Mouse (Mus musculus) MEL (cell line): Measurements from ENCODE around the gene Pola1. TPM values are rescaled to one million over a fixed set of nuclear protein-coding genes. Genes with fewer than 3 reads are reported as not detected.

Experiments used
- DNase-seq: peaks from one replicate; pipeline ENCODE4 v3.0.0; 2011; ENCODE audit warnings: low read depth, low spot score
- H3K27ac ChIP-seq: 2 replicates; pipeline ENCODE4 v1.5.1; 2012; ENCODE audit warnings: low read depth, mild to moderate bottlenecking, control low read depth, low read length, moderate library complexity; ENCODE audit not compliant: control insufficient read depth
- H3K27me3 ChIP-seq, 2 experiments: fragments of 150-350 bp in 1 of 2; sonication (generic) in 1 of 2; 2 replicates each; pipeline ENCODE4 v1.6.1; 2012; ENCODE audit warnings: low read length in 2 of 2, mild to moderate bottlenecking in 2 of 2, improper control_type of control experiment in 1 of 2, moderate library complexity in 1 of 2; ENCODE audit not compliant: insufficient read depth in 2 of 2, control insufficient read depth in 1 of 2
- H3K36me3 ChIP-seq, 2 experiments: 2 replicates each; pipeline ENCODE4 v1.6.1; 2012 to 2014; ENCODE audit warnings: low read length in 2 of 2, improper control_type of control experiment in 1 of 2, inconsistent platforms in 1 of 2, mild to moderate bottlenecking in 1 of 2; ENCODE audit not compliant: insufficient read depth in 2 of 2, control insufficient read depth in 1 of 2
- H3K4me1 ChIP-seq, 2 experiments: fragments of 150-350 bp in 1 of 2; sonication (generic) in 1 of 2; 2 replicates each; pipeline ENCODE4 v1.6.1; 2012; ENCODE audit warnings: low read length in 2 of 2, improper control_type of control experiment in 1 of 2, mild to moderate bottlenecking in 1 of 2; ENCODE audit not compliant: insufficient read depth in 2 of 2, control insufficient read depth in 1 of 2
- H3K4me3 ChIP-seq, 2 experiments: fragments of 150-350 bp in 1 of 2; sonication (generic) in 1 of 2; 2 replicates each; pipeline ENCODE4 v1.5.1; 2012; ENCODE audit warnings: low read depth in 2 of 2, low read length in 2 of 2, mild to moderate bottlenecking in 2 of 2, moderate library complexity in 2 of 2, control low read depth in 1 of 2, improper control_type of control experiment in 1 of 2; ENCODE audit not compliant: control insufficient read depth in 1 of 2, insufficient read depth in 1 of 2
- H3K79me2 ChIP-seq: 2 replicates; pipeline ENCODE4 v1.6.1; 2012; ENCODE audit warnings: mild to moderate bottlenecking, low read length, moderate library complexity; ENCODE audit not compliant: control insufficient read depth, poor library complexity, insufficient read depth
- H3K9ac ChIP-seq: 2 replicates; pipeline ENCODE4 v1.6.1; 2012; ENCODE audit warnings: low read depth, mild to moderate bottlenecking, control low read depth, low read length, moderate library complexity; ENCODE audit not compliant: control insufficient read depth, poor library complexity, severe bottlenecking
- H3K9me3 ChIP-seq: fragments of 150-350 bp; sonication (generic); replicated peaks from 2 replicates; pipeline ENCODE4 v1.6.1; 2012; ENCODE audit warnings: mild to moderate bottlenecking, low read length, improper control_type of control experiment, moderate library complexity; ENCODE audit not compliant: insufficient read depth
- BHLHE40 ChIP-seq: IDR thresholded peaks from 2 replicates; pipeline ENCODE4 v1.6.1; 2012; ENCODE audit warnings: low read depth, mild to moderate bottlenecking, inconsistent platforms, low read length, improper control_type of control experiment, borderline replicate concordance
- CTCF ChIP-seq, 3 experiments: IDR thresholded peaks in 2 of 3; conservative IDR thresholded peaks in 1 of 3; 2 replicates each; pipeline ENCODE4 v1.5.1; 2011 to 2012; ENCODE audit warnings: low read length in 3 of 3, low read depth in 2 of 3, mild to moderate bottlenecking in 2 of 3, improper control_type of control experiment in 1 of 3, inconsistent platforms in 1 of 3, mixed read lengths in 1 of 3, moderate library complexity in 1 of 3; ENCODE audit not compliant: control insufficient read depth in 1 of 3, insufficient read depth in 1 of 3, poor library complexity in 1 of 3, severe bottlenecking in 1 of 3
- E2F4 ChIP-seq: IDR thresholded peaks from 2 replicates; pipeline ENCODE4 v1.6.1; 2011; ENCODE audit warnings: low read depth, low read length, improper control_type of control experiment, borderline replicate concordance
- EP300 ChIP-seq, 2 experiments: IDR thresholded peaks; 2 replicates each; pipeline ENCODE4 v1.6.1; 2011; ENCODE audit warnings: improper control_type of control experiment in 2 of 2, low read length in 2 of 2, low read depth in 1 of 2, mild to moderate bottlenecking in 1 of 2
- ETS1 ChIP-seq: IDR thresholded peaks from 2 replicates; pipeline ENCODE4 v1.6.1; 2012; ENCODE audit warnings: low read depth, mild to moderate bottlenecking, inconsistent platforms, low read length, improper control_type of control experiment, moderate library complexity
- GABPA ChIP-seq: IDR thresholded peaks from 2 replicates; pipeline ENCODE4 v1.6.1; 2012; ENCODE audit warnings: low read depth, mild to moderate bottlenecking, inconsistent platforms, low read length, improper control_type of control experiment, moderate library complexity
- GATA1 ChIP-seq: IDR thresholded peaks from 2 replicates; pipeline ENCODE4 v1.6.1; 2011; ENCODE audit warnings: low read depth, low read length, improper control_type of control experiment
- MAFK ChIP-seq: IDR thresholded peaks from 2 replicates; pipeline ENCODE4 v1.6.1; 2011; ENCODE audit warnings: low read depth, mild to moderate bottlenecking, low read length, improper control_type of control experiment, borderline replicate concordance
- MEF2A ChIP-seq: IDR thresholded peaks from 2 replicates; pipeline ENCODE4 v1.6.1; 2014; ENCODE audit warnings: low read depth, mild to moderate bottlenecking, inconsistent platforms, low read length, improper control_type of control experiment; ENCODE audit not compliant: poor library complexity, insufficient replicate concordance, severe bottlenecking; ENCODE audit errors: extremely low read depth
- MXI1 ChIP-seq: IDR thresholded peaks from 2 replicates; pipeline ENCODE4 v1.6.1; 2011; ENCODE audit warnings: mild to moderate bottlenecking, low read depth, low read length, improper control_type of control experiment
- MYC ChIP-seq: IDR thresholded peaks from 2 replicates; pipeline ENCODE4 v1.6.1; 2011; ENCODE audit warnings: low read depth, mild to moderate bottlenecking, low read length, improper control_type of control experiment, moderate library complexity
- POLR2AphosphoS5 ChIP-seq: IDR thresholded peaks from 2 replicates; pipeline ENCODE4 v1.6.1; 2012; ENCODE audit warnings: low read depth, borderline replicate concordance, mild to moderate bottlenecking, inconsistent platforms, low read length, moderate library complexity, mixed read lengths
- RAD21 ChIP-seq: IDR thresholded peaks from 2 replicates; pipeline ENCODE4 v1.6.1; 2011; ENCODE audit warnings: mild to moderate bottlenecking, low read depth, low read length, improper control_type of control experiment
- RCOR1 ChIP-seq: IDR thresholded peaks from 2 replicates; pipeline ENCODE4 v1.6.1; 2012; ENCODE audit warnings: low read depth, mild to moderate bottlenecking, inconsistent platforms, low read length, improper control_type of control experiment
- SIN3A ChIP-seq: IDR thresholded peaks from 2 replicates; pipeline ENCODE4 v1.6.1; 2012; ENCODE audit warnings: low read length, improper control_type of control experiment, inconsistent platforms
- SMC3 ChIP-seq: IDR thresholded peaks from 2 replicates; pipeline ENCODE4 v1.6.1; 2011; ENCODE audit warnings: low read depth, low read length, improper control_type of control experiment
- TAL1 ChIP-seq: IDR thresholded peaks from 2 replicates; pipeline ENCODE4 v1.6.1; 2012; ENCODE audit warnings: mild to moderate bottlenecking, inconsistent platforms, low read length, moderate library complexity, mixed read lengths
- TBP ChIP-seq: IDR thresholded peaks from 2 replicates; pipeline ENCODE4 v1.8.0; 2011; ENCODE audit warnings: low read depth, low read length, improper control_type of control experiment
- TCF12 ChIP-seq: IDR thresholded peaks from 2 replicates; pipeline ENCODE4 v1.6.1; 2014; ENCODE audit warnings: low read depth, mild to moderate bottlenecking, inconsistent platforms, low read length, improper control_type of control experiment, moderate library complexity
- USF2 ChIP-seq, 2 experiments: IDR thresholded peaks; 2 replicates each; pipeline ENCODE4 v1.6.1; 2011 to 2012; ENCODE audit warnings: improper control_type of control experiment in 2 of 2, low read length in 2 of 2, borderline replicate concordance in 1 of 2, inconsistent platforms in 1 of 2, low read depth in 1 of 2, mild to moderate bottlenecking in 1 of 2; ENCODE audit not compliant: insufficient read depth in 1 of 2
- ZC3H11A ChIP-seq: IDR thresholded peaks from 2 replicates; pipeline ENCODE4 v1.6.1; 2012; ENCODE audit warnings: low read depth, mild to moderate bottlenecking, inconsistent platforms, low read length, improper control_type of control experiment
- ZMIZ1 ChIP-seq: IDR thresholded peaks from 2 replicates; pipeline ENCODE4 v1.6.1; 2012; ENCODE audit warnings: low read depth, mild to moderate bottlenecking, inconsistent platforms, low read length, improper control_type of control experiment, moderate library complexity
- ZNF384 ChIP-seq: IDR thresholded peaks from 2 replicates; pipeline ENCODE4 v1.6.1; 2012; ENCODE audit warnings: low read depth, mild to moderate bottlenecking, inconsistent platforms, low read length, improper control_type of control experiment
- polyA plus RNA-seq, 2 experiments: library from polyadenylated mRNA; stranded (reverse) in 1 of 2; unstranded in 1 of 2; fragments of >175 nt in 1 of 2; fragments of >200 nt in 1 of 2; gene quantifications; 2 replicates each; pipeline versions ENCODE4 v1.2.1 to v1.2.4; 2012; ENCODE audit warnings: low replicate concordance in 2 of 2, low read depth in 1 of 2; ENCODE audit not compliant: insufficient read length in 2 of 2, insufficient read depth in 1 of 2, missing spikeins in 1 of 2
- total RNA-seq: library from RNA; depleted of rRNA; stranded (reverse); fragments of 300-350 nt; gene quantifications from 2 replicates; pipeline ENCODE4 v1.2.3, GENCODE M21; 2012

Pola1 gene
- total and polyA plus RNA-seq, 3 experiments = 26.8 to 38.7 (median 36.1) TPM

DNA sequence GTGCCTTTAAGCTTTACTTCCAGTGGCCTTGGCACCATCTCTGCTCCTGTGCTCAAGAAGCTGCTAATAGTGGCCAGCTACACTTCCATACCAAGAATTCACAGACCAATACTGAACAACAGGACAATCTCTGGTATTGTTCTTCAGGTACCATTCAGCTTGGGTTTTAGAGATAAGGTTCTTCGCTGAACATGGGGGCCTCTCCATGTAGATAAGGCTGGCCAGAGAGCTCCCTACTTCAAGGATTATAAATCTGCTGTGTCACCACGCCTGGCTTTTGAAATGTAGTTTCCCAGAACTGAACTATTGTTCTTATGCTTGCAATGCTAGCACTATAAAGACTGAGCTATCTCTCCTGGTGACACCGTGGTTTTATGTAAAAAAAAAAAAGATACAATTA lies 234.9 kb downstream of the Pola1 start:
- Histone ChIP-seq H3K9ac (no peak overlapping the region), H3K4me3 (no peak overlapping the region), H3K36me3 (peaks cover 0 to 19% of the 10 kb centered on the region in 2 experiments; a peak in 2 of 4 replicates), H3K9me3 (no peaks in the 10 kb centered on the region), H3K27me3 (no peaks in the 10 kb centered on the region), H3K4me1 (peaks cover 3 to 11% of the 10 kb centered on the region in 2 experiments), H3K27ac (peak overlapping the region; percentile 88), H3K79me2 (no peaks in the 10 kb centered on the region)
- TF ChIP-seq CTCF (IDR thresholded peaks at IDR 0.05 in 2 of 3, conservative IDR thresholded peaks at IDR 0.05 in 1 of 3; ENCODE audit: control insufficient read depth in 1 of 3, insufficient read depth in 1 of 3, low read depth in 2 of 3, low read length in 3 of 3, poor library complexity in 1 of 3, severe bottlenecking in 1 of 3) (no peak), MAFK (peak; percentile 35; the same call in 1 of the 2 replicates), MEF2A (no peak), USF2 (IDR thresholded peaks at IDR 0.05; ENCODE audit: borderline replicate concordance in 1 of 2, insufficient read depth in 1 of 2, low read depth in 1 of 2, low read length in 2 of 2) (no peak), ZNF384 (peak; percentile 86), TCF12 (peak; percentile 60), SIN3A (0 out of 2 replicates have a peak, but pooled peaks have one; percentile 11), ZMIZ1 (no peak), ETS1 (peak; percentile 70), POLR2AphosphoS5 (no peak), TBP (0 out of 2 replicates have a peak, but pooled peaks have one; percentile 9), BHLHE40 (no peak), MXI1 (no peak), RCOR1 (peak; percentile 64), ZC3H11A (no peak), GABPA (0 out of 2 replicates have a peak, but pooled peaks have one; percentile 56), SMC3 (no peak), MYC (no peak), RAD21 (no peak), EP300 (IDR thresholded peaks at IDR 0.05; ENCODE audit: low read depth in 1 of 2, low read length in 2 of 2) (peak; percentile 74 to 80), E2F4 (no peak), GATA1 (peak; percentile 81), TAL1 (peak; percentile 53)
- peak; percentile 73 for DNase-seq
